Comparison of ENCODE assay signal across 16 mouse cellular contexts in the genomic region with DNA sequence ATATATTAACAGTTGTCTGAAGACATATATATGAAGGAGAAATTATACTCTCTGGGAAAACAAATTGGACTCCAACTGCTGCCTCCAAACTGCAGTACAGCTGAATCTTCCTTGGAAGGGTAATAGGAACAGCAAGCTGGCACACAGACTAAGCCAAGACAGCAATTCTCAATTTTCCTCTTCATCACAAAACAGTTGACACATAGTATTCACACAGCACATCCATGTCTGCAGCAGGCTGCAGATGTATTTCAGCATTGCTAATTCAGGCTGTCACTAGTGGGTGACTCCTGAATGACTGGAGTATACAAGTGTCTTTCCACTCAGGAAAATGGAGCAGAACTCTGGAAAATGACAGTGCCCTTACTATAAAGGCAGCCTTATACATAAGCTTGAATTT.
A peak's percentile ranks its signal among the peaks of the same experiment; 100 is the strongest.
DNase-seq lines count a peak whose midpoint lies in the region; ATAC-seq lines count a peak whose summit lies in the region.
"Had no signal": no experiment of that assay in that cellular context is flagged by ENCODE, and none has a peak within 500 bp of the region (broad histone marks: within the 10 kb centered on the region; RNA-seq: fewer than 3 reads in every experiment).

No protein-coding gene starts in this region.

- H3K4me1 ChIP-seq in forebrain, embryonic 14.5 days (ENCODE audit: control insufficient read depth, insufficient read depth, low read length) = peaks cover 7% of the 10 kb centered on the region; the same call in 1 of the 2 replicates
- H3K4me1 ChIP-seq in neural tube, embryonic 14.5 days (ENCODE audit: control insufficient read depth, insufficient read depth, low read length) = no peaks in the 10 kb centered on the region
- H3K4me1 ChIP-seq: limb, embryonic 12.5 days; liver, embryonic 15.5 days had no signal

- DNase-seq in left cerebral cortex, adult 11 months (ENCODE audit: low spot score) = peak; percentile 4
- DNase-seq in left cerebral cortex, postnatal 4 days = no peak
- peak; percentile 70 for DNase-seq in forebrain, embryonic 14.5 days (ENCODE audit: low spot score)
- DNase-seq in layer of hippocampus, adult 9-11 months = peak; percentile 41
- DNase-seq in gastrocnemius, postnatal 14 days = no peak
- DNase-seq in adrenal gland, postnatal 4 days (ENCODE audit: low spot score in 2 of 2) = no peak
- DNase-seq: cerebellum, adult 8-10 months; heart, postnatal 14 days; kidney, postnatal 10 days; lung, postnatal 14 days; thymus, adult 18-20 months had no signal

- no peaks in the 10 kb centered on the region for H3K36me3 ChIP-seq in forebrain, embryonic 14.5 days (ENCODE audit: control insufficient read depth, insufficient read depth, low read length)
- no peaks in the 10 kb centered on the region for H3K36me3 ChIP-seq in neural tube, embryonic 14.5 days (ENCODE audit: control insufficient read depth, insufficient read depth, low read length)
- H3K36me3 ChIP-seq: limb, embryonic 12.5 days; liver, embryonic 15.5 days; midbrain, embryonic 12.5 days had no signal

- no peaks in the 10 kb centered on the region for H3K27me3 ChIP-seq in forebrain, embryonic 14.5 days (replicated peaks; ENCODE audit: control insufficient read depth, insufficient read depth, low read length)
- H3K27me3 ChIP-seq in neural tube, embryonic 14.5 days (ENCODE audit: control insufficient read depth, insufficient read depth, low read length) = no peaks in the 10 kb centered on the region
- H3K27me3 ChIP-seq: limb, embryonic 12.5 days; liver, embryonic 15.5 days; midbrain, embryonic 12.5 days had no signal

- intact Hi-C loops in left cerebral cortex, postnatal 4 days (cut with DNase I) = loop anchor here (10.0 kb wide), 2 partner anchors 132 to 358 kb away; no protein-coding TSS in a partner anchor
- intact Hi-C loops in gastrocnemius, postnatal 14 days (cut with DNase I; ENCODE audit: low total_unique reads) = no loop called here

- H3K9me3 ChIP-seq in forebrain, embryonic 14.5 days (replicated peaks; ENCODE audit: control insufficient read depth, low read length) = no peaks in the 10 kb centered on the region; the same call in 1 of the 2 replicates
- H3K9me3 ChIP-seq in neural tube, embryonic 14.5 days (ENCODE audit: control insufficient read depth, low read length) = no peaks in the 10 kb centered on the region; the same call in 1 of the 2 replicates
- H3K9me3 ChIP-seq: limb, embryonic 12.5 days; liver, embryonic 15.5 days; midbrain, embryonic 12.5 days had no signal

- H3K4me2 ChIP-seq in forebrain, embryonic 14.5 days (ENCODE audit: low read length) = no peak overlapping the region
- H3K4me2 ChIP-seq in neural tube, embryonic 14.5 days (ENCODE audit: low read depth, low read length) = no peak overlapping the region
- H3K4me2 ChIP-seq: limb, embryonic 12.5 days; liver, embryonic 15.5 days had no signal

- ATAC-seq in forebrain, embryonic 14.5 days = peak; percentile 82
- peak; percentile 38; the same call in 1 of the 2 replicates for ATAC-seq in neural tube, embryonic 14.5 days (ENCODE audit: low read depth)
- ATAC-seq: Patski had no signal

- H3K27ac ChIP-seq in forebrain, embryonic 14.5 days (ENCODE audit: low read depth, low read length) = 0 out of 2 replicates have a peak overlapping the region, but pooled peaks have one; percentile 9
- H3K27ac ChIP-seq in neural tube, embryonic 14.5 days (ENCODE audit: low read depth, low read length) = no peak overlapping the region
- H3K27ac ChIP-seq: limb, embryonic 12.5 days; liver, embryonic 15.5 days; midbrain, embryonic 12.5 days had no signal

- no peak overlapping the region for H3K9ac ChIP-seq in forebrain, embryonic 14.5 days (ENCODE audit: low read length)
- H3K9ac ChIP-seq in neural tube, embryonic 14.5 days (replicated peaks; ENCODE audit: low read depth, low read length) = no peak overlapping the region
- H3K9ac ChIP-seq: limb, embryonic 12.5 days; liver, embryonic 15.5 days; midbrain, embryonic 12.5 days had no signal

- no peak overlapping the region for H3K4me3 ChIP-seq in forebrain, embryonic 14.5 days (ENCODE audit: low read depth, low read length)
- H3K4me3 ChIP-seq in neural tube, embryonic 14.5 days (ENCODE audit: low read depth, low read length) = no peak overlapping the region
- H3K4me3 ChIP-seq: limb, embryonic 12.5 days; liver, embryonic 15.5 days; midbrain, embryonic 12.5 days had no signal

Comparison
In these comparisons a context has a peak if more than half of its experiments do, and no peak if none do; other contexts are left out.
1. DNase-seq: peak in left cerebral cortex, adult 11 months (single experiment), forebrain, embryonic 14.5 days (single experiment) and layer of hippocampus, adult 9-11 months (single experiment); none in left cerebral cortex, postnatal 4 days (single experiment), gastrocnemius, postnatal 14 days (single experiment) and adrenal gland, postnatal 4 days (0 of 2).